Mouse (Mus musculus) MEL-GATA-1-ER (cell line): ENCODE results near the gene Acsm3.
"Not testable (repeated sequence)": the region's sequence is repeated elsewhere in the genome, so short reads cannot be mapped to it uniquely, and the experiment has no call there.

ENCODE experiments used
- DNase-seq: peaks from one replicate; pipeline ENCODE4 v3.0.0-alpha.2; 2012; ENCODE audit warnings: low read depth; ENCODE audit errors: extremely low read depth

Acsm3 gene

GRCm38 (mm10) chr7:119760527-119760951, at the start of gene Acsm3:
TSS of gene Acsm3 (plus strand) at chr7:119760923.
- DNase-seq: no peak

- no peak for DNase-seq
Measured at GRCm38 (mm10) chr7:119714111-119714510, 46.6 kb upstream of the Acsm3 start.

GRCm38 (mm10) chr7:119720253-119720946, 40.3 kb upstream of the Acsm3 start, which contains the start of gene Thumpd1:
TSS of gene Thumpd1 (minus strand) at chr7:119720798.
- peak; percentile 82 for DNase-seq

GRCm38 (mm10) chr7:119720947-119721310, 39.8 kb upstream of the Acsm3 start:
- DNase-seq: no peak

- no peak for DNase-seq
Measured at GRCm38 (mm10) chr7:119727621-119728020, 33.1 kb upstream of the Acsm3 start.

- DNase-seq: not testable (repeated sequence)
Measured at GRCm38 (mm10) chr7:119731262-119731661, 29.5 kb upstream of the Acsm3 start.

- no peak for DNase-seq
Measured at GRCm38 (mm10) chr7:119738877-119739276, 21.8 kb upstream of the Acsm3 start.

GRCm38 (mm10) chr7:119739798-119740468, 20.8 kb upstream of the Acsm3 start:
- not testable (repeated sequence) for DNase-seq

GRCm38 (mm10) chr7:119744321-119744720, 16.4 kb upstream of the Acsm3 start:
- DNase-seq: no peak

GRCm38 (mm10) chr7:119745869-119746268, 14.9 kb upstream of the Acsm3 start:
- DNase-seq: no peak

GRCm38 (mm10) chr7:119748761-119749160, 12.0 kb upstream of the Acsm3 start:
- no peak for DNase-seq

GRCm38 (mm10) chr7:119749942-119750341, 10.8 kb upstream of the Acsm3 start:
- no peak for DNase-seq

GRCm38 (mm10) chr7:119753696-119754095, 7.0 kb upstream of the Acsm3 start:
- DNase-seq: no peak

GRCm38 (mm10) chr7:119762166-119762697, 1.5 kb downstream of the Acsm3 start:
- DNase-seq: no peak

- DNase-seq: no peak
Measured at GRCm38 (mm10) chr7:119764377-119764776, 3.7 kb downstream of the Acsm3 start.

- no peak for DNase-seq
Measured at GRCm38 (mm10) chr7:119766996-119767395, 6.3 kb downstream of the Acsm3 start.

- no peak for DNase-seq
Measured at GRCm38 (mm10) chr7:119769895-119770294, 9.2 kb downstream of the Acsm3 start.

- DNase-seq: no peak
Measured at GRCm38 (mm10) chr7:119783453-119783852, 22.7 kb downstream of the Acsm3 start.

- DNase-seq: no peak
Measured at GRCm38 (mm10) chr7:119784908-119785307, 24.2 kb downstream of the Acsm3 start.

GRCm38 (mm10) chr7:119789024-119789423, 28.3 kb downstream of the Acsm3 start:
- DNase-seq: no peak

GRCm38 (mm10) chr7:119793586-119794250, 33.0 kb downstream of the Acsm3 start, which contains the start of the genes Rexo5 and Eri2:
TSS of gene Rexo5 (plus strand) at chr7:119794006.
TSS of gene Eri2 (minus strand) at chr7:119794058.
- peak; percentile 72 for DNase-seq

GRCm38 (mm10) chr7:119794251-119794638, 33.5 kb downstream of the Acsm3 start:
- DNase-seq: no peak
